Mouse (Mus musculus): ENCODE measurements around the gene Spop.

DNA sequence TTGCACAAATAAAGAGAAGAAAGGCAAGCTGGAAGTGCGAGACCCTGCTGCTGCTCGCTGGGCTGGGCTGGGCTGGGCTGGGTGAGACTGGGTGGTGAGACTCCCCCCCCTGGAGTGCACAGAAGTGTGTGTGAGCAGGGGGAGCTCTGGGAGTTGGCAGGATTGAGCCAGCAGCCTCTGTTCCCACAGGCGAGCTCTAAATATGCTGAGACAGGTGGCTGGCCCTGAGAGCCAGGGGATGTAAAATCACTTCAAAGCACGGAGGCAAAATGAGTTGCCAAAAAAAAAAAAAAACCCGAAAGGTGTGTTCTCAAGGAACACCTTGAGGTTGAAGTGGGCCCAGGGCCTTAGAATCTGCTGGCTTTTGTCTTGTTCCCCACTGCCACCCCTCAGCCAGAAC is 22.1 kb upstream of the Spop start:
- no peak for TF ChIP-seq POLR2A (IDR thresholded peaks at IDR 0.05; ENCODE audit: control insufficient read depth, low read depth, low read length)
- no peak for TF ChIP-seq CTCF (IDR thresholded peaks at IDR 0.05; ENCODE audit: control insufficient read depth, insufficient read depth, insufficient replicate concordance, low read depth, low read length)
